Mouse (Mus musculus) heart, postnatal 36 days (tissue): ENCODE results near the gene Pdap1. TPM values are rescaled to one million over a fixed set of nuclear protein-coding genes. Genes with fewer than 3 reads are reported as not detected.
A peak's percentile ranks its signal among the peaks of the same experiment; 100 is the strongest.
"Not testable (repeated sequence)": the region's sequence is repeated elsewhere in the genome, so short reads cannot be mapped to it uniquely, and the experiment has no call there.

ENCODE experiments used
- DNase-seq, 2 experiments: peaks; one replicate each; pipeline ENCODE4 v3.0.0; 2021 to 2022
- intact Hi-C: fragments of 180-260 bp; cut with DNase I; formaldehyde crosslinking; loops from one replicate; pipeline ENCODE4 v1.15.1; 2025
- total RNA-seq, 2 experiments: library from RNA; stranded (reverse); gene quantifications; 2 replicates each; pipeline ENCODE4 v1.2.3; 2021

The Pdap1 gene
- total RNA-seq, 2 experiments from 2014 or later, result 39.3 to 45.7 TPM

DNA sequence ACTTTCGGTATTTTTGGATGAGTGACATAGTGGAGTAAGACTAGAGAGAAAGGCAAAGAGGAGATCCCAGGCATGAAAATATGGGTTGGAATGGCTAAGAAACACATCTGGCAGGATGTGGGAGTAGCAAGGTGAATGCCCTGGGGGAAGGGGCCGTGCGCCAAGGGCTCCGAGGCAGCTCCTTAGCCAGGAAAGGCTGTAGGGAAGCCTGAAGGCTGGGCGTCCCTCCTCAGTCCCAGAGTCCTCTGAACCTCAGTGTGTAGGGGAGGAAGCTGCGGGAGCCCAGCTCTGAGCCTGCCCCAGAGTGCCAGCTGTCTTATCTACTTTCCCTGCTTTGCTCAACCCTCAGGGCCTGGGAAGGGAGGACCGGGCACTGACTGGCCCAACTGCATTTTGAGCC, 19.1 kb downstream of the Pdap1 start:
- DNase-seq, result no peak
- intact Hi-C loops, result no loop called here

DNA sequence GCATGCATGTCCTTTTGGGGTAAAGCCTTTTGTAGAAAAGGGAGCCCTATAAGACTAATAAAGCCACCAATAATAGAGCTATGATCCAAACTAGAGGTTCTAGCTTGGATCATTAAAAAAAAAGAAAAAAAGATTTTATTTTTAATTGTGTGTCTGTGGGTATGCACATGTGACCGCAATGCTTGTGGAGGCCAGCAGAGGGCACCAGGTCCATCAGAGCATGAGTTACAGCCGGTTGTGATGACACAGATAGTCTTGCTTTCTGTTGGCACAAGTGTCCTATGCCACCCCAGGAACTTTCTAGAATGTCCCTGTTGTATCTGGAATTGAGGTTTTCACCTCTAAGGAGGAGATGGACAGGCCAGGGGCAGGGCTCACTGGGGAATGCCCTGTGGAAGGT, 20.7 kb downstream of the Pdap1 start:
- intact Hi-C loops, result no loop called here
- no peak for DNase-seq

DNA sequence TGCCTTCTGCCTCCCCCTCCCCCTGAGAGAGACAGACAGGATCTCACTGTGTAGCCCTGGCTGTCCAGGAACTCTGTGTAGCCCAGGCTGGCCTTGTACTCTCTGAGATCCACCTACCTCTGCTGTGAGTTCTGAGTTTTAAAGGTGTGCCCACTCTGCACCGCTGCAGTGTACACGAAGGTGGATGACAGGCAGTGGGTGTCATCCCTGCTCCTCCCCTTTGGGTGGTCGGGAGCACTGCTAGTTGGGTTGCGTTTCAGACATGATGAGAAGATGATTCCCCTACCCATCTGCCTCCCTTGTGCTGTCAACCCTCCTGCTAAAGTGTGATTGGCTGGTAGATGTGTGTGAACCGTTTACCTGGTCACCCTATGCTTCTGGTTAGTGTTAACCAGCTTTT, 21.6 kb downstream of the Pdap1 start:
- intact Hi-C loops, result no loop called here
- DNase-seq, result no peak

DNA sequence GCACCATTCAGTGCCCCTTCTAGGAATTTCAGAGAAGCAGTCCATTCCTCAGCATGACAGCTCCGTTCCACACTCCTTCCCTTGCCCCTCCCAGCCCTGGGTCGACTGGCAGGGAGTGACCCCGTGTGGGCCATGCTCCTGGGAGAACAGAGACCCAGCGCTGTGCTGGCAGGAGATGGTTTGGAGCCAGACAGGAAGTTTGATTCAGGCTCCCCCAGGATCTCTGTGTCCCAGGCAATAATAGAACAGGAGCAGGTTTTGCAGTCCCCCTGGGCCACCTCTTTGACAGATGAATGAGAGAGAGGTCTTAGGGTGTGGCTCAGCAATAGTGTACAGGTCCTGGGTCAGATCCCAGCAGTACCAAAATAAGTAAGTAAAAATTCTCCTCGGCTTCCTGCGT, 22.0 kb downstream of the Pdap1 start:
- DNase-seq, result no peak
- intact Hi-C loops, result no loop called here

DNA sequence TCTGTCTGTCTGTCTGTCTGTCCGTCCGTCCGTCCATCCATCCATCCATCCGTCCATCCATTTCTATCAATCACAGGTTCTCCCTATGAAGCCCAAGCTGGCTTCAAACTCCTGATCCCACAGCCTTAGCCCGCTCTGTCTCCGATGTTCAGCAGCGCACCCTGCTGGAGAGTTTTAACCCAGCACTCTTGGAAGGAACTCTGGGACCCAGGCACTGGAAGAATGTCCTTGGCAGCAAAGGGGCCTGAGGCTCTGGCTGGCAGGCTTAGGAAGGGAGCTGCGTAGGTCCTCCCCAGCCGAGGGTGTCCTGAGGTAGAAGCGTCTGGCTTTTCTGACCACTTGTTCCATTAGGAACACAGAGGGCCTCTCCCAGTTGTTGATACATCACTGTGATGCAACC, 23.1 kb downstream of the Pdap1 start:
- intact Hi-C loops, result loop anchor here (1.0 kb wide), 1 partner anchor 22 kb away; no protein-coding TSS in a partner anchor
- DNase-seq, result peak; percentile 80 to 82

DNA sequence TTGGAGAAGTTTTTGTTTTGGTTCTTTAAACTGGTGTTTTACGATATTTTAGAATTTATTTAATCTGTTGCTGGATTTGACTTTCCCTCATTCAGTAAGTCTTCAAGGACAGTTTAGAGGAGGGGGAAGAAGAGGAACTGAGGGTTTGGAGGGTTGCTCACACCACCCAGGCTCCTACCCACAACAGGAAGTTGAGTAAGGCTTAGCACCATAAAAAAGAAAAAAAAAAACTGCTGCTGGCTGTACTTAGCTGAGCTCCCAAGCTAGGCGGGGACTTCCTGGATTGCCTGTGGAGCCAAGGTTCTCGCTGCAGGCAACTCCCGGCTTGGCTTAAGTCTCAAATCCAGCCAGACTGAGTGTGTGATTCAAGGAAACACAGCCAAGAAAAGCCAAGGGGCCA, 23.7 kb downstream of the Pdap1 start:
- peak; percentile 67 to 71 for DNase-seq
- intact Hi-C loops, result no loop called here

DNA sequence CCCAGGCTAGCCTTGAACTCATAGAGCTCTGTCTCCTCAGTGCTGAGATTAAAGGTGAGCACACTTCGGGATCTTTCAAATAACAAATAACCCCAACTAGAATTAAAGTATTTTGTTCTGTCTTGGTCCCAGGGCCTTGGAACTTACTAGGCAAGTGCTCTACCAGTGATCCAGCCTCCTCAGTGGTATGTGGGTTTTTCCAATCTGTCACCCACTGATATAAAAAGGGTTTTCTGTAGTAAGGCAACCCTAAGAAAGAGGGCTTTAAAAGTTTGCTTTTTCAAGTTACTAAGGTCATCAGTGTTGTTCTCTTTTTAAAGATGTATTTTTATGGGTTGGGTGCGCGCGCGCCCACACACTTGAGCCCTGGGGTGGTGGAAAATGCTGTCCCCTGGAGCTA, 24.3 kb downstream of the Pdap1 start:
- intact Hi-C loops, result no loop called here
- no peak for DNase-seq

DNA sequence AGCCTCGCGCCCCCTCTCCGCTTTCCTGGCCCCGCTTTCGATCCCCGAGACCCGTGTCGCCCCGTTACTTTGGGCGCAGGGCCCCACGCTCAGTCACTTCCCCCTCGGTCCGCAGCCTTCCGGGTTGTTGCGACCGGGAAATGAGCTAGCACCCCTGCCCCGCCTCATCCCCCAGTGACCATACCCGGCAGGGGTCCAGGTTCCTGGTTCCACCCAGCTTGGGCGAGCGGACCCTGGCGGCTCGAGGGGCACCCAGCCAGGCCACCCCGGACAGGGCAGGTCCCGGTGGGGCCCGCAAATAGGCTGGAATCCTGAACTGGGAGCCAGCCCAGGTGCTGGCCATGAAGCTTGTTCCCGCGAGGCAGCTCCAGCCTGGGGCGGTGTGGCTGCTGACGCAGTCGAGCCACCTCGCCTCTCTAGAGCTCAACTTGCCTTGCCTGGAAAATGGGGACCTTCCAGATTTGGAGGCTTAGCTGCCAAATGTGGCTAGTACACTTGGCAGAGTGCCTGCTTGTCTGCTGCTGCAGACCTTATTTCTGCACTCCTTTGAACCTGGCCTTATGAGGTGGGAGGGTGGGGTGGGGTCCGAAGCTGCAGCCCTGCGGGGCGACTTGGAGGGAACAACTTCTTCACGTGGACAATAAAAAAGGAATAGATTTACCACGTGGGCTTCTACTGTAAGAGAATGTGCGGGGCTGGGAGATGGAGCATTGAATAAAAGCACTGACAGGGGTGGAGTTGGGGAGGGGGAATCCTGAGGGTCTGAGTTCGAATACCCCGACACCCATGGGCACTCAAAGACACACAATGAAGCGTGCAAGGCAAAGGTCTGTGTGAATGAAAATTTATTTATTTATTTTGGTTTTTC, 25.2 kb downstream of the Pdap1 start:
- DNase-seq, result peak; percentile 79 to 86
- intact Hi-C loops, result loop anchor here (5.0 kb wide), 1 partner anchor 43 kb away; no protein-coding TSS in a partner anchor

DNA sequence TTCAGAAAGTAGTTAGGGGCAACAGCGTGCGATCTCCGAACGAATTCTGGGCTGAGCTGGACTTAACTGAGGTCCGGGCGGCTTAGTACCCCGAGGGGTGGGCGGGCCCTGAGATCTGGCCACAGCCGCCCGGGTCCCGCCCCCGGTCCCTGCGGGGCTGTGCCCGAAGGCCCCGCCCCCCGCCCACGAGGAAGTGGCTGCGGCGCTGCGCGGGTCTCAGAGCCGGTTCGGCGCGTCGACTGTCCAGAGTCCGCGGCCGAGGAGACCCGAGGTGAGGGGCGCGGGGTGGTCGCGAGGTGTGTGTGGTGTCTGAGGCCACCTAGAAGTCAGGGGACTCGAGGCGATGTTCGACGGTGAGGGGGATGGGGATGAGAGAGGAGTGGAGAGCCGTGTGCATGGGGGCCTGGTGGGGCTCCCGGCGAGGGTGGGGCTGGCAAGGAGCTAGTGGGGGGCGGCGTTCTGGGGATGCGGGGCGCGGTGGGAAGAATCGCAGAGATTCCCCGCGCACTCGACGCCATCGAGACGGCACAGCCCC, 25.9 kb downstream of the Pdap1 start, which contains the start of gene Arpc1b:
Gene Arpc1b, plus strand, starts transcription at position 145 of the 535 bp plus-strand sequence.
- DNase-seq, result peak; percentile 77 to 83
- intact Hi-C loops, result loop anchor here (5.0 kb wide), 1 partner anchor 42 kb away; no protein-coding TSS in a partner anchor

DNA sequence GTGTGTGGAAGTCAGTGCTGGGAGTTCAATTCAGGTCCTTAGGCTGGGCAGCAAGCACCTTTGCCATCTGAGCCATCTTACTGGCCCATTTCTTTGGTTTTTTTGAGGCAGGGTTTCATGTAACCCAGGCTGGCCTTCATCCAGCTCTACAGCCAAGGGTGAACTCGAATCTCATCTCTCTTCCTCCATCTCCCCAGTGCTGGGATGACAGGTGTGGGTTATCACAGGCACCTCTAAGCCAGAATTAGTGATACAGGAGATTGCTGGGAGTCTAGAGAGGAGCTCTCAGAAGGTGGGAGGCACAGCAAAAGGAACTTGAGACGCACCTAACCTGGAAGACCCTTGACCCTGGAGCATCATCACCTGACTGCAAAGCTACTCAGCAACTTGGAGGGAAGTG, 26.6 kb downstream of the Pdap1 start:
- no peak for DNase-seq
- intact Hi-C loops, result loop anchor here (2.0 to 5.0 kb wide), 2 partner anchors 29 to 41 kb away; partner anchors contain the start of gene Kpna7

DNA sequence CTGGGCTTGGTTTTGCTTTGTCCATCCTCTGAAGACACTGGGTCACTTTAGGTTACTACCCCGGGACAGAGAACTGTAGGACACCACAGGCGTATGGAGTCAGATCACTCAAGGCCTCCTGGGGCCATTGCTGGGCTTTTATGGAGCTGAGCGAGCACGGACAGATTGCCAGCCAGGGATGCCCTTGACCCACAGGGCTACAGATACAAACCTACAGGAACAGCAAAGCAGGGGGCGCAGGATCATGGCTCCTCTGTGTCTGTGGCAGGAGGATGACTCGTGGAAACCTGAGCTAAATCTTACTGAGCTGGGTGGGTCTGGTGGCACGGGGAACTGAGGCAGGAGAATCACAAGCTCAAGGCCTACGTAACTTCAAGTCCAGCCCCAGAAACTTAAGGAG, 27.5 kb downstream of the Pdap1 start:
- intact Hi-C loops, result loop anchor here (2.0 to 5.0 kb wide), 2 partner anchors 28 to 40 kb away; partner anchors contain the start of gene Kpna7
- DNase-seq, result no peak

DNA sequence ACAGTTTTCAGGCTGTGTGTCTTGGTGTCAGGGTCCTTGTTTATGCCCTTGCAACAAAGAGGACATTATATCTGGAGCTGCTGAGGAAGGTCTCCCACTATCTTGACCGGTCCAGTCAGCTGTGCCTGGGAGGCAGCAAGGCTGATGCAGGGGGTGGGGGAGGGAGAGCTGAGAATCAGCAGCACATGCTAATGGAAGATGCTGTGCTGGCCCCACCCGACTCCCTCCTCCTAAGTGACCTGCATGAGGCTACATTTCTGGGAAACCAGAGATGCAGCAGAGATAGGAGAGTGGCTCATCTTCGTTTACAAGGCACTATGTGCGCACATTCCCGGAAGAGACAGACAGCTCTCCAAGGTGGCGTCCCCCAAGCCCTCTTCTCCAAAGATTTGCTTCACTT, 29.6 kb downstream of the Pdap1 start:
- intact Hi-C loops, result loop anchor here (5.0 kb wide), 1 partner anchor 38 kb away; no protein-coding TSS in a partner anchor
- no peak for DNase-seq

DNA sequence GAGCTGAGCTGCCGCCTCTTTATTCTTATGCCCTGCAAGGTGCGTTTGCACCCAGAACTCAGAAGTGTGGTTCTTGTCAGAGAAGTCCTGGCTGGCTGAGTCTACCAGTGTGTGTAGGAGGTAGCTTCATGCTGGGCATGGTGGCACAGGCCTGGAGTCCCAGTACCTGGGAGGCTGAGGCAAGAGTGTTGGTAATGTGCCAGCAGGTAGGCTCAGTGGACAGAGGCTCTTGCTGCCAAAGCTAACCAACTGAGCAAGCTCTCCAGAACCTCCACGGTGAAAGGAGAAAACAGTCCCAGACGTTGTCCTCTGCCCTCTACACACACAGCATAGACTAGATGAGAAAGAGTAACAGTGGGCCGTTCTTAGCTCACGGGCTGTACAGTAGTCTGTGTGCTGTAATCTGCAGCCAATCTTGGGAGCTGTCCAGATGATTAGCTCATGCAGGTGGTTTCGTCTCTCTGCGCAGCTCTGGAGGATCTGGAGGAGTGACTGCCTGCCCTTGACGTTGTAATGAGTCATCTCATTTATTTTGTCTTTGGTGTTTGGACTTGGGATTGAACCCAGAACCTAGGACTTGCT, 34.3 kb downstream of the Pdap1 start:
- no peak for DNase-seq
- intact Hi-C loops, result no loop called here

DNA sequence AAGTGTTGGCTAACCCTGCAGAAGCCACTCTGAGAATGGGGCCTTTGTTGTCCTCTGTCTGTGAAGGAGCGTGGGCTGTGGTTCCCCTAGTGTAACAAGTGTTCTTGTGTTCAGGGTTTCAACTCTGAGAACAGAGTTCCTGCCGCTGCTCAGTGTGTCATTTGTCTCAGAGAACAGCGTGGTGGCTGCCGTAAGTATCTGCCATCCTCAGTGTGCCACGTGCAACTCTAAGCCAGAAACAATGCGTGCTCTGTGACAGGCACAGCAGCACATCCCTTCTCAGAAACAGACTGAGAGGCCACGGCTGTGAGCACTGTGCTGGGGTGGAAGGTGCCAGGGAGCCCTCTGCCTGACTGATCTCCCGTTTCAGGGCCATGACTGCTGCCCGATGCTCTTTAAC, 35.7 kb downstream of the Pdap1 start:
- intact Hi-C loops, result no loop called here
- no peak for DNase-seq

DNA sequence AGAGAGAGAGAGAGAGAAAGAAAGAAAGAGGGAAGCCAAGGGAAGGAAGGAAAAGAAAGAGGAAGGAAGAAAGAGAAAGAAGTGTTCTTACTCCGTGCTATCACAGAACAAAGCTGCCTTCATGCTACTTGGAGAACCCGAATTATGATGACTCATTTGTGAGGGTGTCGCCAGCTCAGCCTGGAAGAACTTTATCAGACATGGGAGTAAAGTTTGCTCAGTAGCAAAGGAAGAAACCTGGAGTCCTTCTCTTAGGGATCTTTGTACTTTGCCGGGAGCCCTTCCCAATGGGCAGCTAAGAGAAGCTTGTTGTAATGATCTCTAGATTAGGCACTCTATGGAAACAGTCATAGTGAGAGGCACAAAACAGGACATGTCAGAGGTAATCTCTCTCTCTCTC, 37.3 kb downstream of the Pdap1 start:
- DNase-seq, result no peak
- intact Hi-C loops, result no loop called here

DNA sequence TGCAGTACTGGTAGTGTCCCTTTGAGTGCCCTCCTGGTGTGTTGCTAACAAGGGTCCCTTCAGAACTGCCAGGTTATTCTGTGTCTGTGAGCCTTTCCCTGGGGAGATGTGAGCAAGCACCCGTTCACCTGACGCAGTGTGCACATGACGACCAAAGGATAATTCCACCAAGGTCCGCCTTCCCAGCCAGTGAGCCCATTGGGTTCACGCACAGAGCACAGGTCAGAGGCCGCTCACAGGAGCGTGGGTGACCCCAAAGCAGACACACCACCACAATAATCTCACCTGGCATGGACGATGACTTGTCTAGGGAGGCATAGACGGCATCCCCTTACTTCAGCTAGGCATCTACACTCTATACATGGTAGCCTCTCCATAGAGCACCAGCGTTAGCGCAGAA, 38.6 kb downstream of the Pdap1 start:
- DNase-seq, intact Hi-C loops: not testable (repeated sequence)

DNA sequence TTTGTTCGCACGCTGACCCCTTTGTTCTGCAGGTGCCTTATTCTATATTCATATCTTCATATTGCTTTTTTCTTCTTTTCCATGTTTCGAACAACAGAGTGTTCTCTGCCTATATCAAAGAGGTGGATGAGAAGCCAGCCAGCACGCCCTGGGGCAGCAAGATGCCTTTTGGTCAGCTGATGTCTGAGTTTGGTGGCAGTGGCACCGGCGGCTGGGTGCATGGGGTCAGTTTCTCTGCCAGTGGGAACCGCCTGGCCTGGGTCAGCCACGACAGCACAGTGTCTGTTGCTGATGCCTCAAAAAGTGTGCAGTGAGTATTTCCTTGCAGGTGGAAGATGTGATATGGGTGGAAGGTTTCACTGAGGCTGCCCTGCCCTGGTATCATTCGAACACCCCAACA, 39.1 kb downstream of the Pdap1 start:
- intact Hi-C loops, result no loop called here
- DNase-seq, result no peak

DNA sequence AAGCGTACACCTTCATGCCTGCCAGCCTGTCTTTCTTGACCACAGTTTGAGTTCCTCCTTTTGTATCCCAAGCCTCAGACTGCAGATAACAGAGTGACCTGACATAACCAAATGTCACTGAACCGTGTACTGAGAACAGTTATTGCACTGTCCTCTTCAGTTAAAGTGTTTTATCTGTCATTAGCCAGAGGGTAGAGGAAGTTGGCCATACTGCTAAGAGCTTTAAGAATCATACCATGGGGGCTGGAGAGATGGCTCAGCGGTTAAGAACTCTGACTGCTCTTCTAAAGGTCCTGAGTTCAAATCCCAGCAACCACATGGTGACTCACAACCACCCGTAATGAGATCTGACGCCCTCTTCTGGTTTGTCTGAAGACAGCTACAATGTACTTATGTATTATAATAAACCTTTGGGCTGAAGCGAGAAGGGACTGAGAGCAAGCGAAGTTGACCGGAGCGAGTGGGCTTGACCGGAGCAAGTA, 41.7 kb downstream of the Pdap1 start:
- intact Hi-C loops, result no loop called here
- no peak for DNase-seq

DNA sequence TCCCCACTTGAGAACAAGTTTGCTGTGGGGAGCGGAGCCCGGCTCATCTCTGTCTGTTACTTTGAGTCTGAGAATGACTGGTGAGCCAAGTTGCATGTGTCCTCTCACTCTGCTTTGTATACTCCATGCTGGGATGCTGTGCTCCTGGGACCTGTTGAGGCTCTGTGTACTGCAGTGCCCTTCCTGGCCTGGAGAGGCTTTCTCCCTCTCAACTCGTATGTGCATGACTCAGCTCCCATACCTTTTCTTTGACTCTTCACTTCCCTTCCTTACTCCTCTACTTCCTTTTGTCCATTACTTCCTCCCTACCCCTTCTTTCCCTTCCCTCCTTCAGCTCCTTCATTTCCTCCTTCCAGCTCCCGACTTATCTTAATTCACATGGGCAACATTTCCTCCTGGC, 43.8 kb downstream of the Pdap1 start:
- intact Hi-C loops, result no loop called here
- DNase-seq, result no peak

DNA sequence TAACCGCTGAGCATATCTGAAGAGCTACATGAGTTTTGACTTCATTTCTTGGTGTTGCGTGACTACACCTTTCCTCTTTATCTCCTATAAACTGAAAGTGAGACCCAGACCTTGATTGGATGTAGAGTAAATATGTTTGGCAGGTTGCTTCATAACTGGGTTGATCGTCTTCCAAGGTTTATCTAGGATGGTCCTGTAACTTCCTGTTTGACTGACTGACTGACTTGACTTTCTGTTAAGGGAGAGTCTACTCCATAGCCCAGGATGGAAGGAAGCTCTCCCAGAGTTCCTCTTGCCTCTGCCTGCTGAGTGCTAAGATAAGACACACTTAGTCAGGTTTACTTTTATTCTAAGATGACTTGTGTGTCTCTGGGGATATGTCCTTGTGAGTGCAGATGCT, 50.2 kb downstream of the Pdap1 start:
- DNase-seq, result no peak
- intact Hi-C loops, result no loop called here

DNA sequence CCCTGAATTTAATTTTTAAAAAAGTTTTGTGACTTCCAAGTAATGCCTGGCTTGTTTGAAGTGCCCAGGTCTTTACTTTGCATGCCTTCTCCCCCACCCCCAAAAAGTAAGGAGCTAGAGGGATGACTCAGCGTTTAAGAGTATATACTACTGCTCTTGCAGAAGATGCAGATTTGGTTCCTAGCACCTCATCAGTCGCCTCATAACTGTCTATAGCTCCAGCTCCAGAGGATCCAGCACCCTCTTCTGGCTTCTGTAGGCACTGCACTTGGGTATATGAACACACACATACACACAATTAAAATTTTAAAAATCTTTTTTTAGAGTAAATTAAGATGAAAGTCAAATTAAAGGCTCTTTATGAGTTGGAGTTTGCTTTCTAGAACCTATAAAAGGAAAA, 51.9 kb downstream of the Pdap1 start:
- no peak for DNase-seq
- intact Hi-C loops, result no loop called here
